Mouse (Mus musculus) spleen, postnatal 4 days (tissue): ENCODE data around the gene Carm1.

Experiments used
- DNase-seq, 2 experiments: peaks; one replicate each; pipeline ENCODE4 v3.0.0; 2022; ENCODE audit warnings: low spot score in 2 of 2

Gene Carm1

GRCm38 (mm10) chr9:21614864-21615616, 68.3 kb downstream of the Carm1 start:
- DNase-seq = no peak

GRCm38 (mm10) chr9:21615617-21616231, 69.0 kb downstream of the Carm1 start, which contains the start of gene Smarca4:
Smarca4 (plus strand) TSS chr9:21616169.
- peak; percentile 98 to 99 for DNase-seq

- DNase-seq = peak; percentile 83 to 93
Measured at GRCm38 (mm10) chr9:21616232-21616781, 69.6 kb downstream of the Carm1 start.

- DNase-seq = peak; percentile 32 to 70
Measured at GRCm38 (mm10) chr9:21617066-21617465, 70.4 kb downstream of the Carm1 start.

- DNase-seq = no peak
Measured at GRCm38 (mm10) chr9:21620229-21620628, 73.5 kb downstream of the Carm1 start.

GRCm38 (mm10) chr9:21622676-21623075, 76.0 kb downstream of the Carm1 start:
- no peak for DNase-seq

- peak in 1 of 2 experiments; percentile 31 for DNase-seq
Measured at GRCm38 (mm10) chr9:21625342-21626339, 78.9 kb downstream of the Carm1 start.

GRCm38 (mm10) chr9:21626571-21626970, 79.9 kb downstream of the Carm1 start:
- DNase-seq = no peak

GRCm38 (mm10) chr9:21627145-21627795, 80.6 kb downstream of the Carm1 start:
- peak in 1 of 2 experiments; percentile 31 for DNase-seq

GRCm38 (mm10) chr9:21630673-21631072, 84.0 kb downstream of the Carm1 start:
- peak in 1 of 2 experiments; percentile 41 for DNase-seq

- no peak for DNase-seq
Measured at GRCm38 (mm10) chr9:21633106-21633505, 86.4 kb downstream of the Carm1 start.

GRCm38 (mm10) chr9:21635639-21636038, 88.9 kb downstream of the Carm1 start:
- no peak for DNase-seq

GRCm38 (mm10) chr9:21639031-21639430, 92.3 kb downstream of the Carm1 start:
- no peak for DNase-seq
